Mouse (Mus musculus) lung, postnatal 0 days (tissue): ENCODE data around the gene Vps50.

Source experiments
- CTCF ChIP-seq: IDR thresholded peaks from 2 replicates; pipeline ENCODE4 v1.5.1; 2016; ENCODE audit warnings: antibody characterized with exemption, mild to moderate bottlenecking
- EP300 ChIP-seq: IDR thresholded peaks from 2 replicates; pipeline ENCODE4 v1.6.1; 2016; ENCODE audit warnings: antibody characterized with exemption, mild to moderate bottlenecking, control low read depth

- no peak for TF ChIP-seq CTCF
- TF ChIP-seq EP300 = no peak
Measured at GRCm38 (mm10) chr6:3573787-3574186, 75.6 kb downstream of the Vps50 start.
